Mouse (Mus musculus) embryonic facial prominence, embryonic 13.5 days (tissue): ENCODE data around the gene Copg2. TPM values are rescaled to one million over a fixed set of nuclear protein-coding genes. Genes with fewer than 3 reads are reported as not detected.

ENCODE experiments used
- ATAC-seq: fragments of 200-750 bp; cut with Nextera tagmentation; 2 replicates; pipeline ENCODE4 v1.8.0; 2017; ENCODE audit warnings: low read depth; ENCODE audit not compliant: insufficient number of reproducible peaks, insufficient read depth, low FRiP score, low TSS enrichment
- H3K27ac ChIP-seq: fragments of 300-500 bp; sonication (generic); 2 replicates; pipeline ENCODE4 v1.5.1; 2015; ENCODE audit warnings: moderate library complexity, mild to moderate bottlenecking, inconsistent platforms
- H3K27me3 ChIP-seq: fragments of 300-500 bp; sonication (generic); 2 replicates; pipeline ENCODE4 v1.6.1; 2015; ENCODE audit warnings: mild to moderate bottlenecking, inconsistent platforms
- H3K36me3 ChIP-seq: fragments of 300-500 bp; sonication (generic); 2 replicates; pipeline ENCODE4 v1.6.1; 2015; ENCODE audit warnings: mild to moderate bottlenecking, inconsistent platforms
- H3K4me1 ChIP-seq: fragments of 300-500 bp; sonication (generic); 2 replicates; pipeline ENCODE4 v1.6.1; 2015; ENCODE audit warnings: inconsistent platforms
- H3K4me2 ChIP-seq: fragments of 300-500 bp; sonication (generic); 2 replicates; pipeline ENCODE4 v1.6.1; 2015; ENCODE audit warnings: moderate library complexity, mild to moderate bottlenecking, inconsistent platforms
- H3K4me3 ChIP-seq: fragments of 300-500 bp; sonication (generic); 2 replicates; pipeline ENCODE4 v1.5.1; 2015; ENCODE audit warnings: mild to moderate bottlenecking, inconsistent platforms
- H3K9ac ChIP-seq: fragments of 300-500 bp; sonication (generic); 2 replicates; pipeline ENCODE4 v1.6.1; 2015; ENCODE audit warnings: mild to moderate bottlenecking, inconsistent platforms
- H3K9me3 ChIP-seq: fragments of 300-500 bp; sonication (generic); 2 replicates; pipeline ENCODE4 v1.6.1; 2016; ENCODE audit warnings: inconsistent platforms
- WGBS: fragments of 180-500 bp; shearing (Covaris S2); methylation state at CpG from one replicate; pipeline ENCODE4 v1.1.7; 2015; ENCODE audit warnings: mixed read lengths; 5-methylcytosine and 5-hydroxymethylcytosine counted together
- polyA plus RNA-seq: library from polyadenylated mRNA; unstranded; fragments of >200 nt; fragmentation: Nextera tagmentation; extraction: Ambion mirVana; gene quantifications from 2 replicates; pipeline ENCODE4 v1.2.1, GENCODE M21; 2015

Copg2 gene
- polyA plus RNA-seq, 1 experiment from 2014 or later = 21.5 TPM

- H3K9me3 ChIP-seq = peaks cover 11% of the 10 kb centered on the region
- no peaks in the 10 kb centered on the region for H3K36me3 ChIP-seq
- H3K27me3 ChIP-seq = no peaks in the 10 kb centered on the region
- H3K9ac ChIP-seq = no peak overlapping the region
- peaks cover 17% of the 10 kb centered on the region for H3K4me1 ChIP-seq
- no peak for ATAC-seq
- no peak overlapping the region for H3K4me2 ChIP-seq
- no peak overlapping the region; the same call in 1 of the 2 replicates for H3K27ac ChIP-seq
- no peak overlapping the region for H3K4me3 ChIP-seq
- 59% methylated on average over 12 of the region's 12 CpGs for WGBS
Measured at GRCm38 (mm10) chr6:30730301-30730971, 166.2 kb downstream of the Copg2 start.

- Histone ChIP-seq H3K9ac (no peak within 1 kb of the TSS), H3K27ac (no peak within 1 kb of the TSS), H3K4me3 (no peak within 1 kb of the TSS), H3K4me1 (peaks cover 9% of the 10 kb centered on the region), H3K4me2 (no peak within 1 kb of the TSS), H3K36me3 (no peaks in the 10 kb centered on the region), H3K27me3 (no peaks in the 10 kb centered on the region), H3K9me3 (no peaks in the 10 kb centered on the region)
- no peak for ATAC-seq
- 66% methylated on average over 7 of the region's 7 CpGs for WGBS
Measured at GRCm38 (mm10) chr6:30723331-30723730, 173.3 kb downstream of the Copg2 start, which contains the start of gene Mest. Mest (plus strand) TSS chr6:30723547.

GRCm38 (mm10) chr6:30722385-30723164 is 174.0 kb downstream of the Copg2 start:
- H3K9ac ChIP-seq = no peak overlapping the region
- no peaks in the 10 kb centered on the region for H3K27me3 ChIP-seq
- H3K36me3 ChIP-seq = no peaks in the 10 kb centered on the region
- H3K4me1 ChIP-seq = peaks cover 9% of the 10 kb centered on the region
- no peak for ATAC-seq
- H3K27ac ChIP-seq = no peak overlapping the region
- WGBS = 54% methylated on average over 4 of the region's 4 CpGs
- H3K4me2 ChIP-seq = no peak overlapping the region
- no peaks in the 10 kb centered on the region for H3K9me3 ChIP-seq
- H3K4me3 ChIP-seq = no peak overlapping the region

- no peak overlapping the region for H3K4me2 ChIP-seq
- no peak overlapping the region for H3K27ac ChIP-seq
- H3K9me3 ChIP-seq = no peaks in the 10 kb centered on the region
- no peaks in the 10 kb centered on the region for H3K36me3 ChIP-seq
- H3K4me1 ChIP-seq = peaks cover 20% of the 10 kb centered on the region
- H3K27me3 ChIP-seq = no peaks in the 10 kb centered on the region
- WGBS = 84% methylated on average over 7 of the region's 7 CpGs
- H3K9ac ChIP-seq = no peak overlapping the region
- ATAC-seq = no peak
- H3K4me3 ChIP-seq = no peak overlapping the region
Measured at GRCm38 (mm10) chr6:30716796-30717195, 179.8 kb downstream of the Copg2 start.

- Histone ChIP-seq H3K4me3 (no peak overlapping the region), H3K27me3 (no peaks in the 10 kb centered on the region), H3K9me3 (no peaks in the 10 kb centered on the region), H3K27ac (no peak overlapping the region), H3K4me2 (no peak overlapping the region), H3K4me1 (peaks cover 33% of the 10 kb centered on the region), H3K9ac (no peak overlapping the region), H3K36me3 (no peaks in the 10 kb centered on the region)
- ATAC-seq = no peak
- WGBS = 78% methylated on average over 5 of the region's 5 CpGs
Measured at GRCm38 (mm10) chr6:30714891-30715471, 181.6 kb downstream of the Copg2 start.

- no peaks in the 10 kb centered on the region for H3K27me3 ChIP-seq
- no peaks in the 10 kb centered on the region for H3K9me3 ChIP-seq
- H3K9ac ChIP-seq = no peak overlapping the region
- no peak overlapping the region for H3K27ac ChIP-seq
- peaks cover 40% of the 10 kb centered on the region for H3K4me1 ChIP-seq
- no peak for ATAC-seq
- WGBS = 48% methylated on average over 11 of the region's 11 CpGs
- no peaks in the 10 kb centered on the region for H3K36me3 ChIP-seq
- no peak overlapping the region for H3K4me3 ChIP-seq
- H3K4me2 ChIP-seq = peak overlapping the region; percentile 26
Measured at GRCm38 (mm10) chr6:30713896-30714295, 182.7 kb downstream of the Copg2 start.

GRCm38 (mm10) chr6:30713455-30713854 is 183.1 kb downstream of the Copg2 start:
- H3K4me1 ChIP-seq = peaks cover 42% of the 10 kb centered on the region

GRCm38 (mm10) chr6:30712484-30712883 is 184.1 kb downstream of the Copg2 start:
- no peak overlapping the region for H3K9ac ChIP-seq
- H3K27ac ChIP-seq = peak overlapping the region; percentile 51; the same call in 1 of the 2 replicates
- H3K9me3 ChIP-seq = no peaks in the 10 kb centered on the region
- WGBS = 67% methylated on average over 7 of the region's 7 CpGs
- H3K4me2 ChIP-seq = no peak overlapping the region
- H3K36me3 ChIP-seq = no peaks in the 10 kb centered on the region
- H3K4me1 ChIP-seq = peaks cover 42% of the 10 kb centered on the region
- H3K4me3 ChIP-seq = no peak overlapping the region
- no peaks in the 10 kb centered on the region for H3K27me3 ChIP-seq
- ATAC-seq = no peak

More at GRCm38 (mm10) chr6:30713455-30713854, 183.1 kb downstream of the Copg2 start:
- no peak overlapping the region for H3K9ac ChIP-seq
- no peak for ATAC-seq
- WGBS = 65% methylated on average over 6 of the region's 6 CpGs
- H3K36me3 ChIP-seq = no peaks in the 10 kb centered on the region
- no peak overlapping the region for H3K4me3 ChIP-seq
- H3K9me3 ChIP-seq = no peaks in the 10 kb centered on the region
- no peaks in the 10 kb centered on the region for H3K27me3 ChIP-seq
- H3K4me2 ChIP-seq = peak overlapping the region; percentile 26
- no peak overlapping the region for H3K27ac ChIP-seq

GRCm38 (mm10) chr6:30711365-30711763 is 185.2 kb downstream of the Copg2 start:
- H3K4me1 ChIP-seq = peaks cover 42% of the 10 kb centered on the region
- no peak overlapping the region for H3K4me3 ChIP-seq
- no peak overlapping the region for H3K4me2 ChIP-seq
- ATAC-seq = no peak
- H3K36me3 ChIP-seq = no peaks in the 10 kb centered on the region
- no peaks in the 10 kb centered on the region for H3K9me3 ChIP-seq
- H3K27ac ChIP-seq = 0 out of 2 replicates have a peak overlapping the region, but pooled peaks have one; percentile 39
- no peaks in the 10 kb centered on the region for H3K27me3 ChIP-seq
- no peak overlapping the region for H3K9ac ChIP-seq
- WGBS = 63% methylated on average over 10 of the region's 10 CpGs

- Histone ChIP-seq H3K9ac (no peak overlapping the region), H3K4me3 (no peak overlapping the region), H3K36me3 (no peaks in the 10 kb centered on the region), H3K9me3 (no peaks in the 10 kb centered on the region), H3K27me3 (no peaks in the 10 kb centered on the region), H3K27ac (0 out of 2 replicates have a peak overlapping the region, but pooled peaks have one; percentile 39), H3K4me2 (no peak overlapping the region), H3K4me1 (peaks cover 42% of the 10 kb centered on the region)
- WGBS = 54% methylated on average over 25 of the region's 25 CpGs
- ATAC-seq = no peak
Measured at GRCm38 (mm10) chr6:30710371-30711364, 185.9 kb downstream of the Copg2 start.

- ATAC-seq = no peak
- Histone ChIP-seq H3K4me2 (no peak overlapping the region), H3K4me1 (peaks cover 45% of the 10 kb centered on the region), H3K27ac (peak overlapping the region; percentile 17; the same call in 1 of the 2 replicates), H3K27me3 (no peaks in the 10 kb centered on the region), H3K36me3 (no peaks in the 10 kb centered on the region), H3K9me3 (no peaks in the 10 kb centered on the region), H3K9ac (no peak overlapping the region), H3K4me3 (no peak overlapping the region)
- whole genome bisulfite sequencing = 24% methylated on average over 6 of the region's 6 CpGs
Measured at GRCm38 (mm10) chr6:30709115-30709514, 187.5 kb downstream of the Copg2 start.
